Mouse (Mus musculus) cerebellum, adult (tissue): Measurements from ENCODE around the gene Slc24a3.

ENCODE experiments used
- ATAC-seq: cut with Nextera tagmentation; 2 replicates; pipeline ENCODE4 v1.9.2; 2017; ENCODE audit warnings: mild to moderate bottlenecking, moderate library complexity, mixed read lengths; ENCODE audit not compliant: insufficient number of reproducible peaks, low FRiP score, low TSS enrichment

Gene Slc24a3

GRCm38 (mm10) chr2:145417738-145418137, 250.2 kb downstream of the Slc24a3 start:
- no peak for ATAC-seq

DNA sequence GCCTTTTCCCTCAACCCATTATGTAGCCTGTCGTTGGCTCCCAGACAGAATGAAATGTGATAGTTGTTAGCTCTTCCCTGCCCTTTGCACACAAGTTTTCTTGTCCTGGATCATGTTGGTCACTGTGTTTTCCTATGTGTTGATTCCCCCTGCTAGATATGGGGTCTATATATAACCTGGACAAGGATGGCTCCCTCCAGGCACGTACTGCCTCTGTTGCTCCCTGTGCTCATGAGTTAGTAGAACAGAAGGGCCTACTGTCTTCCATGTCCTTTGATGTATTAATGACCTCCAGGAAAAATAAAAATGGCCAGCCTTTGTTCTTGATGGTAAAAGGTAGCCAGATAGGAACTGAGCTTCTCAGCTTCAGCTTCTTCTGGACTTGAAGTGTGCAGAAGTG, 251.5 kb downstream of the Slc24a3 start:
- no peak for ATAC-seq

DNA sequence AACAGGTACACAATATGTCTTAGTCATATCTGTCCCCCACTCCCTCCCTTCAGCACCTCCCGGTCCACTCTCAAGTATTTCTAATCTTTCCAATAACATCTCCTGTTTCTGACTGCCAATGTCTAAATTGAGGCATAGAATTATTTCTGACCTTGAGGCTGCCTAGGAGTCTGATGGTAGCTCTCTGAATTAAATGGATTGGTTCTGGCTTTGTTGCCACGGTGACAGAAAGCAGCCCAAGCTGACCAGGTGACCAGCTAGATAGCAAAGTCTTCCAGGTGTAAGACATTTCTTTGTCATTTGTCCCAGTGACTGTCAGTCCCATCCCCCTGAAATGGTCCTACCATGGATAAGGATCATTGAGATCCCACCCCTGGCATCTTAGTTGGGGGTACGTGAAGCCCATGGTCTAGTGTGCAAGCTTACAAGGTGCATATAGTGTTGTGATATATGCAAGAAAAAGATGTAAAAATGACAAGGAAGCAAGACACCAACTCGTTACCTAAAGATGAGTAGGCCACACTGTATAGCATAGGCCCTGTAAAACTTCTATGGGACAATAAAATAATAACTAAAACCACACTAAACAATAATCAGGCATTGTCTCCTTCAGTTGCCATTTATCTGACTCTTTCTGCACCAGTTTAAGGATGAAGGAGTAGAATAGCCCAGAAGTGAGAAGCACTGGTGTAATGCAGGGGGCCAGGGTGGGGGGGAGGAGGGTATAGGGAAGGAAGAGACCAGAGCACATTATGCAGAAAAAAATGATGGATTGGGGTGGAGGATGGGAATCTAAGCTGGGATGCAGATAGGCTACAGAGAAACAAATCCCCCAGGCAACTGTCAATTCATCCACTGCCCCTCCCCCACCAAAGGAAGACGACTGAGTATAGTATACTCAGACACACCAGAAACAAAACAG, 253.7 kb downstream of the Slc24a3 start:
- no peak for ATAC-seq

DNA sequence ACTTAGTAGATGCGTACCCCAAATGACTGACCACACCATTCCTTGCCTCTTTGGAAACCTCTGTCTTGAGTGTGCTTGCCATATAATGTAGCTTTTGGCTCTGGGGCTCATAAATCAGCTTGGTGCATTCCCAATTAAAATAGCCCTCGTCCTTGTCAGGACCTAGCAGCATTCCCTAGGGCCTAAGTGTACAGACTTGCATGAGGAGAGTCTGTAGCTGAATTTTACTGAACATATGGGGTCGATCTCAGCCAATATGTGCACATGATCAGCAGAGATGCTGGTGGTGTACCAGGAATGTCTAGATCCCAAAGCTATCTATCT, 254.3 kb downstream of the Slc24a3 start:
- no peak for ATAC-seq

- no peak for ATAC-seq
These were observed 262.4 kb downstream of the Slc24a3 start for GRCm38 (mm10) chr2:145429982-145430381.

DNA sequence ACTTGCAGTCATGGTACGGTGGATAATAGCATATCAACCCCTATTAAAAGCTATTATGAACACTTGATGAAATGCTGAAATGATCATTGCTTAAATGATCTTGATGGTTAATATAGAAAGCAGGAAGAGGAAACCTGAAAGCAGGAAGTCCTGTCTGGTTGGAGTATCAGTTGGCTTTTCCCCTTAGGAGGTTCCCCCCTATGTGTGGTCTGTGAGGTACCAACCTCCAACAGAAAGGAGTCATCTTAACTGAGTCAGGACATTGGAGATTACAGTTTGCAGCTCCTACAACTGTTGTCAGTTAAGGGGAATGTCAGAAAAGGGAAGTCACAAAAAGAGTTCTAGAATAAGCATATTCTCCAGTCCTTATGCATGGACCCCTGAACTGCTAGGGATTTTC, 266.5 kb downstream of the Slc24a3 start:
- ATAC-seq: no peak

DNA sequence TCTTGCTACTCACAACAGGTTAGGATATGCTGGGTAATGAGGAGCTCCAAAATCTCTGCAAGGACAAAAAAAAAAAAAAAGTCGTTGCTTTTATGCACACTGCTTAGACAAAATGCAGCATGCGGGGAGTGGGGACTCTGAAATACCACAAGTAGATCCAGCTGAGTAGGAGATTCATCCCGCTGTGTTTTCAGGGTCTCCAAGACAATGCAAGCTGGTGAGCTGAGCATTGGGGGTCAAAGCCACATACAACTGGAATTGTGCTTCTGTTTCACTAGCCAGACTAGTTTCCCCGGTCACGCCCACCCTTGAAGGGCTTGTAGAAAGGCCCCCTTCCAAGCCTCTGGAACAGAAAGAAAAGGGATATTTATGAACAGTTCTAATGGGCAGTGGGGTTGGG, 270.8 kb downstream of the Slc24a3 start:
- no peak for ATAC-seq

- no peak for ATAC-seq
These were observed 272.2 kb downstream of the Slc24a3 start for GRCm38 (mm10) chr2:145439755-145440154.

DNA sequence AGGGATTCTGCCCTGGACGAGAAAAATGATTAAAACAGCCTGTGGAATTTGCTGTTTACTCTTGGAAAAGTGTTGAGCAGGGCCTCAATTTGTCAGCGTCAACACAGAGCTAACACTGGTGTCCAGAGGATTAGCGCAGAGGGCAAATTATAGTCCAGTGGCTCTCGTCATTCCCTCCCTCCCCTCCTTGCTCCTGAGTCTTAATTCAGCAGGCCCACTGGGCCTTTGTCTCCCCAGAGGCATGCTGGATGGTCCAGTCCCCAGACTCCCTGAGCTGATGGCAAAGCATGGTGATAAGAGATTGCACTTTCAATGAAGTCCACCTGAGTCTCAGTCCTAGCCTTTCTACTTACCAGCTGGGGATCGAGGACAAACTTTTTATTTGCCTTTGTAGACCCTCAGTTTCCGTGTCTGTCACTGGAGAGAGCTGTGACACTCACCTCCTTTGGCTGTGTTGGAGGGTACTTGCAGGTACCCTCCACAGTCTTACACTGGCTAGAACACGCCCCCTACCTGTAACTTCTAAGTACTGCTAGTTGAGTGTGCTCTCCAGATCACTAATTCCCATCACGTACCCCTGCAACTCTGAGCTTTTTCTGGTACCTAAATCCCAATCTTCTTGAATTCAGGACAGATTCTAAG, 289.7 kb downstream of the Slc24a3 start:
- ATAC-seq: no peak

GRCm38 (mm10) chr2:145460854-145461423, 293.4 kb downstream of the Slc24a3 start:
- no peak for ATAC-seq

GRCm38 (mm10) chr2:145462253-145462652, 294.7 kb downstream of the Slc24a3 start:
- ATAC-seq: no peak

GRCm38 (mm10) chr2:145468701-145469325, 301.3 kb downstream of the Slc24a3 start:
- ATAC-seq: no peak

GRCm38 (mm10) chr2:145477484-145477883, 309.9 kb downstream of the Slc24a3 start:
- no peak for ATAC-seq

DNA sequence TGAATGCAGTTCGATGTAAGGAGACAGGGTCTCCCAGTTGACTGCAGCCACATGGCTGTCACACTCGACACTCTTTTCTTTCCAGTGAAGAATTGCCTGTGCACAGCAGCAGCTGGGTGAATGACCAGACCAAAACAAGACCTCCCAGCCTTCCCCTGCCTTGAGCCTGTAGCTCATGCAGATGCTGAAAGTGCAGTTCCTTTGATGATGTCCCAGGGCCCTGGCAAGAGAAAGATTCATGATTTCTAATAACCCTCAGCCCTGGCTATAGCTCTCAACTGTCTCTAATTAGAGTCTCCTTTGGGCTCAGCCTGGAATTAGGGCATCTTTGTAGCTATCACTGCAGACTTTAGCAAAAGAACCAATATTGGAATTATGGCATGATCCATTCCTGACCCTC, 312.1 kb downstream of the Slc24a3 start:
- ATAC-seq: no peak

DNA sequence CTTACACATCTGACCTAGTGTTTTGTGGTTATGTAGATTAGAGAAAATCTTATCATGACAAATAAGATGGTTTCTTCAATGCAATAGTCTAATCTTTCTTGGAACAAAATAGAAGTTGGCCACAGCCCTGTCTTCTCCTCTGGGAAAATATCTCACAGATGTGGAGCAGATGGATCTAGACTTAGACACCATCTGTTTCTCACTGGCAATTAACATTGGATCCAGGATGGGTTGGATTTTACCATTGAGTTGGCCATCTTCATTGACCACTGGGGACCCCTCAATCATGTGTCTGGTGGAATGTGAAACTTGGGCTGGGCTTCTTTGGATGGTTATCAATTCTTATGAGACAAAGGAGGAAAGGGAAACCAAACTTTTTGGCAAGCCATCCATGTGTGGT, 332.7 kb downstream of the Slc24a3 start:
- ATAC-seq: no peak

DNA sequence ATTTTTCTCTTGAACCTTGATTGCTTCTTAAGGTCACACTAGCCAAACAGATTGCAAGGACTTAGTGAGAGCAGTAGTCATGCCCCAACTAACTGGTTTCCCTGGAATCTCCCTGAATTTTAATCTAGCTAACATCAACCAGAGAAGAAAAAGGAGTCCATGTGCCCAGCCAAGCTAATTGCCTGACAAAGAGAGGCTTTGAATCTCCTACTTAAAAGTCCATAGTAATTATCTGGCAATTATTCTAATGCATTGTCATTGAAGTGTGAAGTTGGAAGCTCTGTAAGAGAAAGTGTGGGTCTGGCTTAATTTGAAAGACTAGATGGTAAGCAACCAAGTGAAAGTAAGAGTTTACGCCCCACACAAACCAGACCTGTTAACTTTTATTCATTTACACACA, 333.9 kb downstream of the Slc24a3 start:
- ATAC-seq: no peak

DNA sequence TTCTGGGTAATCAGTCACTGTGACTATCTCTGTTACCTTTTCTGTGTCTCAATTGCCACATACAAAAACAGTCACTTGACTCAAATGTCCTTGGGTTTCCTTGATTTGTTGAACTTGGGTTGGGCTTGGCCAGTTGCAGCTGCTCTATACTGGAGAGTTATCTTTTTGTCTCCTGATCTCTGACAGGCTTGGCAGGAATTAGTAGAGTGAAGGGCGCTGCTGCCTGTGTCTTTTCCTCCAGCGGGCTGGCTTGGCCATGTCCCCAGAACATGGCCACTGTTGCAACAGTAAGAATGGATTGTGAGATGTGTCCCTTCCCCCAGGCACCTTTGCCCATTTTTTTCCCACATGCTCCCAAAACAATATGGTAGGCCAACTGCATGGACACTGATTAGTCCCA, 340.1 kb downstream of the Slc24a3 start:
- no peak for ATAC-seq

DNA sequence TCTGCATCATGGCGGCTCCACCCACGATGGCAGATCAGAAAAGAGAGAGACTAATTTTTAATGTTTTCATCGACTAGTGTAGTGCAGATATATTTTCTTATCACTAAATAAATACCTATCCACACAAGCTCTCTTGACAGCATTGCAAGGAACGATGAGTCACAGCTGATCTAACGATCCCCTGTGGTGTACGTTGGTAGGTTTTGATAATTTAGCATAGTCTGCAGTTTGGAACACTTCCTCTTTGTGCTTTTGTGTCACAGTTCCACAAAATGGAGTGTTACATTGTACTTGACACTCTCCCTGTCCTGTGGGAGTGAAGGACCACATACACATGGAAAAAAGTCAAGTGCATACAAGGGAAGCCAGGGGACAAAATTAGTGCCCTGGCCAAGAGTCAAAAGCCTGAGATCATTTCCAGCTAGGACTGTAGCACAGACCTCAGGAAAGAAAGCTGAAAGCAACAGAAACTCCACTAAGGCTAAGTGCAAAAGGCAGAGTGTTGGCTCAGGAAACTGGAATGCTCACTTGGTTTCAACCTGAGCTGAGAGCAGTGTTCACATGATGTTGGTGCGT, 343.2 kb downstream of the Slc24a3 start:
- ATAC-seq: no peak

DNA sequence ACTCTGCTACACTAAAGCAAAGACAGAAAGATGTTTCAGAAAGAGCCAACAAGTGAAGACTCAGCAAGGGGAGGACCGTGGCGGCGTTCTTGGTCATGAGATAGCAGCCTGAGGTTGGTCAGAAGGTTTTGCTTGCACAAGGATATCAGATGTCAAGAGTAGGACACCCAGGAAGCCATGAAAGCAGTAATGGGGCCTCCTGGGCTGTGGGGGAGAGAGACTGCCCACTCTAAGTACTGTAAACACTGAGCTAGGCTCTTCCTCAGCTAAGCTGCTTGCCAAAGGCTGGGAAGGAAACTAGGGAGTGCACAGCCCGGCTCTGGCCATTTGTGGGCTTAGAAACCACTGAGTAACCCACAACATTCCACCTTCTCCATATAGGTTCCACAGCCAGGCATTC, 348.4 kb downstream of the Slc24a3 start:
- ATAC-seq: no peak

- peak; percentile 58 for ATAC-seq
These were observed 349.8 kb downstream of the Slc24a3 start for GRCm38 (mm10) chr2:145517346-145517745.

DNA sequence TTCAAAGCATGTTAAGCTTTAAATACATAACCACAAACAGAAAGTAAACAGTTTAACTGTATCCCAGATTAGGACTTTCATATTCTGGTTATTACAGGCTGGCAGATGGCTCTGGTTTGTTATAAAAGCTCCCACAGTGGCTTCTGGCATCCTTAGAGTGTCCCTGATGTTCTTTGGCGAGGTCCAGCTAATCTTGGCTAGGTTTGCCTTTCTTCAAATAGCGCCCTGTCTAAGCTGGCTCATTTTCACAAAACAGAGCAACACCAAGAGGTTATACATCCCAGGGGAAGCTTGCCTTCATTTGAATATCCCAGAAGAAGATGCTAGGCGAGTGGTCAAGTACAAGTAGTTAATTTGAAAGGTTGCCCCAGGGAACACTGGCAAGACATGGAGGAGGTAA, 354.5 kb downstream of the Slc24a3 start:
- 0 out of 2 replicates have a peak, but pooled peaks have one; percentile 42 for ATAC-seq
